Mouse (Mus musculus): ENCODE results near the gene Sorbs2.
A peak's percentile ranks its signal among the peaks of the same experiment; 100 is the strongest.

Sorbs2 gene

DNA sequence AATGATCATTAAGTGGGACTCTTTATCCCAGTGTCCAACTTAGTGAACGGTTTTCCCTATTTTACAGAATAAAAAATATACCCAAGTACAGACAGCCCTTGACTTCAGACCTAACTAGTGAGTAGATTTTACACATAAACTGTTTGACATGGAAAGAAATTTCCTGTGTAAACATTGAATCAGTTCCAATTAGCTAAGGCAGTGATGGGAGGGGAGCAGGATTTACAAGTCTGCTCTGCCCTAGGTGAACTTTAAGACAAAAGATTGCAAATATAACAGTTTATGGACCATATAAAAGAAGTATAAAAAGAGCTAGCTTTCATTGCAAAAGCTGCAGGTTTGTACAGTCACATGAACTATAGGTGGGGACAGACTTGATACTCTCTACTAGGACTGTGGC, 253.5 kb downstream of the Sorbs2 start:
- DNase-seq: no peak

DNA sequence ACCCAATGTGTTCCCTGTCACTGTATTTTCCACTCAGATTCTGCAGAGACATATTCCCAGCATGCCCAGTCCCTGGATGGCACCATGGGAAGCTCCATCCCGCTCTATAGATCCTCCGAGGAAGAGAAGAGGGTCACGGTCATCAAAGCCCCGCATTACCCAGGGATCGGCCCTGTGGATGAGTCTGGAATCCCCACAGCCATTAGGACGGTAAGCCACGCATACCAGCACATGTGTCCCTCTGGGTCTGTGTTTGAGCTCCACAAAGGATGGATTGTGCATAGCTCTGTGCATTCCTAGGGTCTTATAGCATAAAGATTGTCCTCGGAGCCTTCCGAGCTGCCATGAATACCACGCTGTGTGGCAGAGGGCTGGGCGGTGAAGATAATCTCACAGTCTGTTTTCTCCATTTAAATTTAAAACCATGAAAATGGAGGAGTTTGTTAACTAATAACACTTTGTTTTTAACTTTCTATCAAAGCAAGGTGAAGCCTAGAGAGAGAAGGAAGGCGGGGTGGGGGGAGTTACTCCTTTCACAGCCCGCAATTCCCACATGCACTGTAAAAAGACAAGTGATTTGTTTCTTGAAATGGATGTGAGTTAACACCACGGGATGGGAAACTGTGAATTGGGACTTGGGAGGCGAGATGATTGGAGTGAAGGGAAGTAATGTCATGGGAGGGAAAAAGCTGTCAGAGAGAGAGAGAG, 255.5 kb downstream of the Sorbs2 start:
- DNase-seq: no peak

DNA sequence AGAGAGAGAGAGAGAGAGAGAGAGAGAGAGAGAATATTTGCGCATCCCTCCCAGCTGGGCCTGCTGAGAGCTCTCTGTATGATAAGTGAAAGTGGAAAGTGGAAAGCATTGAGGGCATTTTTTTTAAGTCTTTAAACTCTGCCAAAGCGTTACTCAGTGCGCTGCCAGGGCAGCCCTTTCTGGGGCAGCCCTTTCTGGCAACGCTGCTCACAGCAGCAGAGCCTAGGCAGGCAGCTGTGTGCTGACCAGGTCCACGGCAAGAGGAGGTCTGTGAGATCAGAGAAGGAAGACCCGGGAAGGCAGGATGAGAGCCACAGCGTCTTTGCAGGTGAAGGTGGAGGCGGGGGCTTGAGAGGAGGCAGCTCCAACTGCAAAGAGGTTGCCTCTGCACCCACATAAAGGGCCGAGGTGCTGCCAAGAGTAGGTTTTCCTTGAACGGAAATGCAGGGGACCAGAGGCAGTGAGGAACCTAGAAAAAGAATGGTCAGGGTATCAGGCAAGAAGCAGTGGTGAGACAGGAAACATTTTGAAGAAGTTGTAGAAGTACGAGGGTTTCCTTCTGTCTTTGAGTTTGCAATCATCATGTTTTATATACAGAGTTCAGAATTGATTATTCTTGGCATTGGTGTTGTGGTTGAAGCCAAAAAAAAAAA, 256.2 kb downstream of the Sorbs2 start:
- peak in 1 of 2 experiments; percentile 28 for DNase-seq

DNA sequence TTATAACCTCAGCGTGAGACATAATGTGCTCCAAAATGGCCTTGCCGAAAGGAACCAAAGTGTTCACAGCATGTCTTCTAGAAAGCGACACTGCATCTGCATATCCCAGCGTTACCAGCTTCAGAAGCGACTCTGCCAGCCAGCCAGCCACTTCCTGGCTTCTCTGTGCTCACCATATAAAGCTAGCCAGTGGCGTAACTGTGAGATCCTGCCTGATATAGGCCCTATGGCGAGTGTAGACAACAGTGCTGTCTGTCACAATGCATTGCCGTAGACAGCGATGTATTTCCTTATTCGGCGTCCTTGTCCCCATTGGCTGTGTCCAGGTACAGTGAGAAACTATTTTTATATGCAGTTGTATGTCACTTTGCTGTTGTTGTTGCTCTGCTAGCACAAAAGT, 258.6 kb downstream of the Sorbs2 start:
- no peak for DNase-seq

DNA sequence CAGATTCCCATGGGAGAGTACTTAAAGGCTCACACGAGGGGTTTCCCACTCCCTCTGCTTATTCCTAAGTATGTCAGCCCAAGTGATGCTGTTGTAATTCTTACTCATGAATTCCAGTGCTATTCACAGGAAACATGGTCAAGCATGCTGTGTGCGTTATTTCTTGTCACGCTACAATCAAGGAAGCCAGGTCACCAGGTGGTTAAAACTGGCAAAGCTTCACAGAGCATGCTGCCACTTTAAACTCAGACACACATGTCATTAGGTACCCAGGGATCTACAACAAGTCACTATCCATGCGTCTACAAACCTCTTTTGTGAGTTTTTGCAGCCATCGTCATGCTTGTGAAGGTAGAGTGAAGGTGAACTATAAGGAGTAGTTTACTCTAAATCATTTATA, 267.3 kb downstream of the Sorbs2 start:
- no peak for DNase-seq

GRCm38 (mm10) chr8:45775481-45775880, 267.9 kb downstream of the Sorbs2 start:
- no peak for DNase-seq

- no peak for DNase-seq
These were observed 268.8 kb downstream of the Sorbs2 start for GRCm38 (mm10) chr8:45776366-45776765.

DNA sequence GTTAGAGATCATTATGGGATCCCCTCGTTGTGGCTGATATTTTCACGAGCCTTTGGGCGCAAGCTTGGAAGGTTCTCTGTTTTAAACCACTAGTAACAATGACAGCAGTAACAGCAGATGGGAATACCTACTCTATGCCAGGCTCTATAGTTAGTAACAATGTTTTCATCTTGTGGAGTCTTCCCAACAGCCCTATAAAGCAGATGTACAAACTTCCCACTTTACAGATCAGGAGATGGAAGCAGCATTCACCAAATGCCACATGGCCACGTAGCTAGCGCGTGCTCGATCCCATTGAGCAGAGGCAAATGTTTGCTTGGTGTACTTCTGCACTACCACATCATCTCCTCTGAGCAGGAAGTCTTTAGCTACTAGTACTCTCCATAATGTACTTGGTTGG, 269.4 kb downstream of the Sorbs2 start:
- no peak for DNase-seq

- DNase-seq: peak in 1 of 2 experiments; percentile 40
These were observed 273.0 kb downstream of the Sorbs2 start for GRCm38 (mm10) chr8:45780585-45780984.

DNA sequence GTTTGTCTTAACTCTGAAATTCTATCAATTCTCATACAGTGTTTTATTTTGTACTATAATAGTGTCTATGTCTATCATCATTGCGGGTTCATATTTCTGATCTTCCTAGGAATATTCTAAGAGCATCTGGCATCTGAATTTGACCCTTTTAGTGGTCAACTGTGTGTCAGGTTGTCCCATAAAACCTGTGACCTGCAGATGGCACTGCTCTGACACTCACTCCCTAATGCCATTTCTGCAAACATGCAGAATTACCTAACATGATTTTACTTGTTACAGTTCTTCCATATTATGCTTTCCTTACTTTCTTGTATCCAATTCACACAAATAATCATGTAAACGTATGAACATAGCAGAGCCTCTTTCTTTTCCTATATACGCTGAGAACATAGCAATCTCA, 281.0 kb downstream of the Sorbs2 start:
- no peak for DNase-seq

DNA sequence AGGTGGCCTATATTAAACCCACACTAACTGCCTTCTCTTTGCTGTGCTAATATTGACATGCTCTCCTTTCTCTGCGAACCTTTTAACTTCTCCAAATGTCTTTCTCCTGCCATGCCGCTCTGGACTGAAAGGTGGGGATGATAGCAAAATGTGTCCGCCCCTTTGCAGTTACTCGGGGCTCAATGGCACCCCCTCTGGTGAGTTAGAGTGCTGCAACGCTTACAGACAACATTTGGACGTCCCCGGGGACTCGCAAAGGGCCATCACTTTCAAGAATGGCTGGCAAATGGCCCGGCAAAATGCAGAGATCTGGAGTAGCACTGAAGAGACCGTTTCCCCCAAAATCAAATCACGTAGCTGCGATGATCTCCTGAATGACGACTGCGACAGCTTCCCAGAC, 287.3 kb downstream of the Sorbs2 start:
- no peak for DNase-seq

DNA sequence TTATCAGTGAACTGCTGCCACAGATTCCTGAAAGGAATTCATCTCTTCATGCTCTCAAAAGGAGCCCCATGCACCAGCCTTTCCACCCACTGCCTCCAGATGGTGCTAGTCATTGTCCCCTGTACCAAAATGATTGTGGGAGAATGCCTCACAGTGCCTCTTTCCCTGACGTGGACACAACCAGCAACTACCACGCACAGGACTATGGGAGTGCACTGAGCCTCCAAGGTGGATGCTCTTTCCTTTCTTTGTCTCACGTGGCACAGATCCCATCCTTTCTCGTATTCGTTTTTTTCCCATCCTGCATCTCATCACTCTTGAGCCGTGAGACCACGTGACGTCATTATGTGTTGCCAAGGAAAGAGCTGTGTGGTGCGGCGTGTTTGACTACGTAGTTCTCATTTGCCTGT, 288.7 kb downstream of the Sorbs2 start:
- peak; percentile 38 to 63 for DNase-seq

DNA sequence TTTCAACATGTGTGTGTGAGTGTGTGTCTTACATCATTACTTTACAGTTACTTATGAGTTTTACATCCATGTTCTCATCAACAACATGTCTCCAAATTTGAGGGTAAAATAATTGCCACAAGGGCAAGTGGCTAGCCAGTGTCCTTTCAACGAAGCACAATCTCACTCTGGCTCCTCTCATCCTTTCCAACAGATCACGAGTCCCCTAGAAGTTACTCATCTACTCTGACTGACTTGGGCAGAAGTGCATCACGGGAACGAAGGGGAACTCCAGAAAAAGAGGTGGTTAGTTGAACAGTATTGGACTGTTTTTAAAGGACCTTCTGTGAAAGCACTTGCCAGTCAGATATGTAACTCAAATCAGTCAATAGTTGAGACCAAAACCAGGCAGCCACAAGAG, 291.9 kb downstream of the Sorbs2 start:
- no peak for DNase-seq

GRCm38 (mm10) chr8:45808597-45808996, 301.0 kb downstream of the Sorbs2 start:
- DNase-seq: no peak

- DNase-seq: peak; percentile 51 to 77
These were observed 309.3 kb downstream of the Sorbs2 start for GRCm38 (mm10) chr8:45816765-45817426.

GRCm38 (mm10) chr8:45821650-45822049, 314.1 kb downstream of the Sorbs2 start:
- no peak for DNase-seq

GRCm38 (mm10) chr8:45829985-45830548, 322.5 kb downstream of the Sorbs2 start:
- DNase-seq: no peak

- DNase-seq: no peak
These were observed 326.3 kb downstream of the Sorbs2 start for GRCm38 (mm10) chr8:45833896-45834295.

DNA sequence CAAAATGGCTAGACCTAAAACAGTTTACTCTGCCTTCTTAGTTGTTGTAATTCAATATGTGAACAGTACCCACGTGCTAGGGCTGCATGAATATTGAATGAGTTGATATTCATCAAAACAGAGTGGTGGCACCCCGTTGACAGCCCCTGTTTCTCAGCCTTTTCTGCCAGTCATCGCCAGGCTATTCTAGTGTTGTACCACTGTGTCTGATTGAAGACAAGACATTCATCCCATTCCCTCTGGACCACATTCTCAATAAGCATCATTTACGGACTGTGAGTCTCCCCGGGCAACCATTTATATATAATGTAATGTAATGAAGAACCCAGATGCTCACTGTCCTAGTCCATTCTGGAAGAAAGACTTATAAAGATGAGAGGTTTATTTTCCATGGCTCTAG, 335.7 kb downstream of the Sorbs2 start:
- no peak for DNase-seq

GRCm38 (mm10) chr8:45844097-45844885, 336.7 kb downstream of the Sorbs2 start:
- DNase-seq: peak; percentile 54 to 71

DNA sequence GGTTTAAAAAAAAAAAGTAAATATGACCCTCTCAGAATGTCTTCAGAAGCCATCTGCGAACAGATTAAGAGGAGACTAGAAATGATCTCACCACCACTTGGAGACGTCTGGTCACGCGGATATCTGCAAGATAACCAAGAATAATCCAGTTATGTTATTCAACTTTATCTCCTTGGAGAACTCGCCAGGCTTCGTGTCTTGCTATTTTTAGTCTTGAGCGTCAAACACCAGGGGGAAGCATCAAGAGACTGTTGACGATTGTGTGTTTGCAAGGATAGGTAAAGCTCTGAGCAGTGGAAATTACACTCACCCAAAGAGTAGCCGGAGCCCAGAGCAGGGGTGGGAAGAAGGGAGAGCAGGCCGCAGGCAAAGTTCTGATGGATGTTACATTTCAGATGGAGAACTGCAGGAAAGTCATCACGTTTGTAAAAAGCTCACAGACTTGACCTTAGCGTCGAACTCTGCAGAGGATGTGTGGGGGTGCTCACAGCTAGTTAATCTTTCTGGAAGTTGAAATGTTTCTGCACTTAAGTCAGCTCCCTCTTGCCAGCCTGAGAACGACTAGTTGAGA, 337.4 kb downstream of the Sorbs2 start:
- DNase-seq: no peak

GRCm38 (mm10) chr8:45845906-45846305, 338.3 kb downstream of the Sorbs2 start:
- DNase-seq: peak in 1 of 2 experiments; percentile 16
